Mouse (Mus musculus): ENCODE data around the gene Tbx5.

GRCm38 (mm10) chr5:119797580-119798150 is 34.8 kb upstream of the Tbx5 start:
- no peak for TF ChIP-seq CTCF (IDR thresholded peaks at IDR 0.05; ENCODE audit: low read depth, low read length)
- no peak for TF ChIP-seq GATA1 (IDR thresholded peaks at IDR 0.05; ENCODE audit: borderline replicate concordance, low read length)
- no peak for TF ChIP-seq TAL1 (conservative IDR thresholded peaks at IDR 0.05; ENCODE audit: low read depth, low read length)
- TF ChIP-seq POLR2AphosphoS5 (IDR thresholded peaks at IDR 0.05; ENCODE audit: insufficient replicate concordance, low read depth, low read length): no peak
- no peak for TF ChIP-seq GATA2 (IDR thresholded peaks at IDR 0.05; ENCODE audit: borderline replicate concordance, low read depth, low read length)
